Mouse (Mus musculus): Measurements from ENCODE around the gene Rtkn. TPM values are rescaled to one million over a fixed set of nuclear protein-coding genes. Genes with fewer than 3 reads are reported as not detected.

Gene Rtkn
- polyA plus RNA-seq, 1 experiment, result 42.1 TPM

DNA sequence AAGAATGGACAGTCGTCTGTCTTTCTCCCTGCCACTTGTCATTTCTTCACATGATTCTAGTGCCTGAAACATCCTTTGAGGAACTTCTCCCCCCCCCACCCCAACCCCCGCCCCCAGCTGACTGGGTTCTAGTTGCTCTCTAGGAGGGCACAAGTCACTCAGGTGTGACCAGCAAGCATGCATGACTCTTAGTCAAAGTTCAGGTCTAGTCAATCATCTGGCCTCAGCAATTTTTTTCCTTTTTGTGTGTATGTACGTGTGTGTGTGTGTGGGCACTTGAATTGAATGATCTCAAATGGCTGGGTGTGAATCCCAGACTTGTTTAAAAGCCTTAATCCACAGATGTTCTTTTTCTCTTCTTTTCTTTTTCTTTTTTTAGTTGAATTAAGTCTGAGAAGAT, 1.0 kb upstream of the Rtkn start:
- Histone ChIP-seq H3K79me3 (ENCODE audit: low read depth) (peaks cover 21% of the 10 kb centered on the region), H3K36me3 (ENCODE audit: control insufficient read depth, insufficient read depth) (peaks cover 5% of the 10 kb centered on the region), H3K4me3 (ENCODE audit: insufficient read depth, poor library complexity, severe bottlenecking) (no peak overlapping the region), H3ac (ENCODE audit: control insufficient read depth, insufficient read length, low read depth) (no peak overlapping the region), H3K27me3 (ENCODE audit: control insufficient read depth, insufficient read depth, insufficient read length) (no peaks in the 10 kb centered on the region), H3K79me2 (ENCODE audit: control insufficient read depth, insufficient read depth) (peaks cover 38% of the 10 kb centered on the region)
- TF ChIP-seq MYOD1 (IDR thresholded peaks at IDR 0.05; ENCODE audit: control insufficient read depth, insufficient read length, low read depth) (no peak), MYOG (IDR thresholded peaks at IDR 0.05; ENCODE audit: control insufficient read depth, extremely low read depth, insufficient read length) (no peak), FOSL1 (IDR thresholded peaks at IDR 0.05; ENCODE audit: insufficient read depth, low read length, poor library complexity, severe bottlenecking) (no peak), USF1 (IDR thresholded peaks at IDR 0.05; ENCODE audit: low read depth) (no peak), CEBPB (IDR thresholded peaks at IDR 0.05; ENCODE audit: low read depth) (no peak)

DNA sequence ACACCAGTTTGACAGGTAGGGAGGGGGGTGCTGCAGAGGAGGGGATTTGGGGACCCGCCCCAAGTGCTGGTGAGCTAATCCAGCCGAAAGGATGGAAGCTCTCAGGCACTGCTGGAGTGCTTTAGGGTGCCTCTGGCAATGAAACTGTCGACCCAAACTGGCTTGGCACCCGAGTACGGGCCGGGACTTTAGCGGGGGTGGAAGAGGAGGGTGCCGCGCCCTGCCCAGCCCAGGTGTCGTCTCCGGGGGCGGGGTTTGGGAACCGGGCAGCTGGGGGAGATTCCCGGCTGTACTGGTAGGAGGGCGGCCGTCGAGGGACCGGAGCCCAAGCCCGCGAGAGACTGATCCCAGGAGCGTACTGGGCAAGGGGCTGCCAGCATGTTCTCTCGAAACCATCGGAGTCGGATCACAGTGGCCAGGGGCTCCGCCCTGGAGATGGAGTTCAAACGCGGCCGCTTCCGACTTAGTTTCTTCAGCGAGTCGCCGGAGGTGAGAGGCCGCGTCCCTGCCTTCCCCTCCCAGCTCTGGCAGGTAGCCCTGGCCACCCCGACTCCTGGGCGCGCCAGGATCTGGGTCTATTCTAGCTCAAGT, 403 bp downstream of the Rtkn start:
- H3K79me3 ChIP-seq (ENCODE audit: low read depth), result peaks cover 34% of the 10 kb centered on the region
- no peaks in the 10 kb centered on the region for H3K27me3 ChIP-seq (ENCODE audit: control insufficient read depth, insufficient read depth, insufficient read length)
- TF ChIP-seq MYOD1 (IDR thresholded peaks at IDR 0.05; ENCODE audit: control insufficient read depth, insufficient read length, low read depth) (no peak), CEBPB (IDR thresholded peaks at IDR 0.05; ENCODE audit: low read depth) (no peak), USF1 (IDR thresholded peaks at IDR 0.05; ENCODE audit: low read depth) (no peak), FOSL1 (IDR thresholded peaks at IDR 0.05; ENCODE audit: insufficient read depth, low read length, poor library complexity, severe bottlenecking) (no peak), MYOG (IDR thresholded peaks at IDR 0.05; ENCODE audit: control insufficient read depth, extremely low read depth, insufficient read length) (no peak), MAX (IDR thresholded peaks at IDR 0.05) (no peak), CTCF (IDR thresholded peaks at IDR 0.05; ENCODE audit: control insufficient read depth, insufficient read depth, insufficient read length) (no peak)
- H3ac ChIP-seq (ENCODE audit: control insufficient read depth, insufficient read length, low read depth), result peak overlapping the region; percentile 84
- peaks cover 10% of the 10 kb centered on the region for H3K36me3 ChIP-seq (ENCODE audit: control insufficient read depth, insufficient read depth)
- H3K79me2 ChIP-seq (ENCODE audit: control insufficient read depth, insufficient read depth), result peaks cover 53% of the 10 kb centered on the region
- peak overlapping the region; percentile 64 for H3K4me3 ChIP-seq (ENCODE audit: insufficient read depth, poor library complexity, severe bottlenecking)

DNA sequence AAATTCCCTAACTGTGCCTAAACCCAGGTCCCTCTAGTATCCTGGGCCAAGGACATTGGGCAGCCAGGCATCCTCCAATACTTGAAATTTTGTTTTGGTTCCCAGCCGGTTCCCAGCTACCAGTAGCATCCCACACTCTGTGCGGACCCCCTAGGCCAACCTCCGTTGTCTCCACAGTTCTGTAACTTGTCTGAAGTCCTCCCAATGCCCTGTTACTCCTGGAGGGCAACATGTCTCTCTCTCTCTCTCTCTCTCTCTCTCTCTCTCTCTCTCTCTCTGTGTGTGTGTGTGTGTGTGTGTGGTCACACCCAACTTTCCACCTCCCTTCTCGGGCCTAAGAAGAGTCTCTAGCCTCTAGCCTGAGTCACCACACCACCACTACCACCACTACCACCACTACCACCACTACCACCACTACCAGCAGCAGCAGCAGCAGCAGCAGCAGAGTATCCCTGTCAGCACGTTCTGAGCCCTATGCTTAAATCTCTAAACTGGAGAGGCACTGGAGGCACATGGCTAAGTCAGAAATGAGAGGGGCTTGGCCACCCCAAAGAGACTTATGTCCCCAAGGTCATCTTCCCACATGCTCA, 1.1 kb downstream of the Rtkn start:
- Histone ChIP-seq H3K27me3 (ENCODE audit: control insufficient read depth, insufficient read depth, insufficient read length) (no peaks in the 10 kb centered on the region), H3ac (ENCODE audit: control insufficient read depth, insufficient read length, low read depth) (peak overlapping the region; percentile 84), H3K36me3 (ENCODE audit: control insufficient read depth, insufficient read depth) (peaks cover 10% of the 10 kb centered on the region), H3K79me3 (ENCODE audit: low read depth) (peaks cover 34% of the 10 kb centered on the region), H3K4me3 (ENCODE audit: insufficient read depth, poor library complexity, severe bottlenecking) (peak overlapping the region; percentile 64), H3K79me2 (ENCODE audit: control insufficient read depth, insufficient read depth) (peaks cover 60% of the 10 kb centered on the region)
- TF ChIP-seq MAX (IDR thresholded peaks at IDR 0.05), result peak; percentile 50
- no peak for TF ChIP-seq MYOD1 (IDR thresholded peaks at IDR 0.05; ENCODE audit: control insufficient read depth, insufficient read length, low read depth)

DNA sequence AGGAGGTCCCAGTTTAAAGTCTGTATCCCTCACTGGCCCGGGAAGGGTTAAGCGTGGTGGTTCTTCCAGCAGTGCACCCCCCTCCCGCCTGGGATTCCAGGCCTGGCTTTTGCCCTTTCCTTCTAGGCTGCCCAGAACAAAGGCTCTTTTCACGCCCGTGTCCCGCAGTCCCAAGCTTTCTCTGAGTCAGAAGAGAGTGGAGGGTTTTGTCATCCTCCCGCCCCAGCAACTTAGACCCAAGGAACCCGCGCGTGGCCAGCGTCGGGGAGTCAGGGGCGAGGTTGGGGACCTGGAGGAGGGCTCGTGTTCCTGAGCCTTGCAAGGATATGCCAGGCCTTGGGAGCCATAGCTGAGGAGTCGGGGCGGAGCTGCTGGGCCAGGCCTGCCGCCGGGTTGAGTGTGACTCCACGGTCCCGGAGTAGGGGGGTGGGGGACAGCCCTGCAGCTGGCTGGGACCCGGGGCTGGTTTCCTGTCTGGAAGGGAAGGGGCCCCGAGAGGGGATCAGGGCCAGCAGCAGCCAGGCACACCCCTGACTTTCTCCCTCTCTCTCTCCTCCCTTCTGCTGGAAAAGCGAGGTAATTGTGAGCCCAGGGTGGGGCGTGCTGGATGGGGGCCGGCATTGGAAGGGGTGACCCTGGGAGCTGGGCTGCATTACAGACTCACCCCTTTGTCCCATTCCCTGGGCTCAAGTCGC, 1.8 kb downstream of the Rtkn start:
- Histone ChIP-seq H3K27me3 (ENCODE audit: control insufficient read depth, insufficient read depth, insufficient read length) (no peaks in the 10 kb centered on the region), H3K79me2 (ENCODE audit: control insufficient read depth, insufficient read depth) (peaks cover 66% of the 10 kb centered on the region), H3K79me3 (ENCODE audit: low read depth) (peaks cover 34% of the 10 kb centered on the region), H3K4me3 (ENCODE audit: insufficient read depth, poor library complexity, severe bottlenecking) (peak overlapping the region; percentile 64), H3K36me3 (ENCODE audit: control insufficient read depth, insufficient read depth) (peaks cover 10% of the 10 kb centered on the region), H3ac (ENCODE audit: control insufficient read depth, insufficient read length, low read depth) (peak overlapping the region; percentile 83)
- TF ChIP-seq MYOD1 (IDR thresholded peaks at IDR 0.05; ENCODE audit: control insufficient read depth, insufficient read length, low read depth), result no peak
- no peak for TF ChIP-seq CEBPB (IDR thresholded peaks at IDR 0.05; ENCODE audit: low read depth)
- no peak for TF ChIP-seq FOSL1 (IDR thresholded peaks at IDR 0.05; ENCODE audit: insufficient read depth, low read length, poor library complexity, severe bottlenecking)
- TF ChIP-seq USF1 (IDR thresholded peaks at IDR 0.05; ENCODE audit: low read depth), result no peak
- TF ChIP-seq MYOG (IDR thresholded peaks at IDR 0.05; ENCODE audit: control insufficient read depth, extremely low read depth, insufficient read length), result no peak
- TF ChIP-seq MAX (IDR thresholded peaks at IDR 0.05), result no peak

DNA sequence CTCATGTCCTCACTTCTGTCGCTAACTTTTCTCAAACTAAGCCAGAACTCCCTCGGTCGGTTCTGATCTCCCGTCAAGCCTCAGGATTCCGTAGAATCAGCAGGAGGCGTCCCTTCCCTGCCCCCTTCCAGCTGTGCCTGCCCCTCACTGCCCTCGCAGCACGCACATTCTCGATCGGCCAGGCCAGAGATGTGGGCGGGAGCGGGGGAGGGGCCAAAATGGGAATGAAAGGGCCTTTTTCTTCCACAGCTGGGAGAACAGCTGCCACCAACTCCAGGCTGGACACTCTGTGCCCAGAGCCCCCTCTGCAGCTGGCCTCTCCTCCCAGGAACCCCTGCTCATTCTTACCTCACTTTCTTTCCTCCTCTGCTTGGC, 2.3 kb downstream of the Rtkn start:
- H3K79me3 ChIP-seq (ENCODE audit: low read depth), result peaks cover 34% of the 10 kb centered on the region
- H3K79me2 ChIP-seq (ENCODE audit: control insufficient read depth, insufficient read depth), result peaks cover 72% of the 10 kb centered on the region
- peak overlapping the region; percentile 64 for H3K4me3 ChIP-seq (ENCODE audit: insufficient read depth, poor library complexity, severe bottlenecking)
- peak overlapping the region; percentile 84 for H3ac ChIP-seq (ENCODE audit: control insufficient read depth, insufficient read length, low read depth)
- no peak for TF ChIP-seq CTCF (IDR thresholded peaks at IDR 0.05; ENCODE audit: control insufficient read depth, insufficient read depth, insufficient read length)
- TF ChIP-seq MAX (IDR thresholded peaks at IDR 0.05), result peak; percentile 55
- TF ChIP-seq MYOD1 (IDR thresholded peaks at IDR 0.05; ENCODE audit: control insufficient read depth, insufficient read length, low read depth), result peak; percentile 99
- TF ChIP-seq CEBPB (IDR thresholded peaks at IDR 0.05; ENCODE audit: low read depth), result no peak
- no peaks in the 10 kb centered on the region for H3K27me3 ChIP-seq (ENCODE audit: control insufficient read depth, insufficient read depth, insufficient read length)
- peaks cover 10% of the 10 kb centered on the region for H3K36me3 ChIP-seq (ENCODE audit: control insufficient read depth, insufficient read depth)

DNA sequence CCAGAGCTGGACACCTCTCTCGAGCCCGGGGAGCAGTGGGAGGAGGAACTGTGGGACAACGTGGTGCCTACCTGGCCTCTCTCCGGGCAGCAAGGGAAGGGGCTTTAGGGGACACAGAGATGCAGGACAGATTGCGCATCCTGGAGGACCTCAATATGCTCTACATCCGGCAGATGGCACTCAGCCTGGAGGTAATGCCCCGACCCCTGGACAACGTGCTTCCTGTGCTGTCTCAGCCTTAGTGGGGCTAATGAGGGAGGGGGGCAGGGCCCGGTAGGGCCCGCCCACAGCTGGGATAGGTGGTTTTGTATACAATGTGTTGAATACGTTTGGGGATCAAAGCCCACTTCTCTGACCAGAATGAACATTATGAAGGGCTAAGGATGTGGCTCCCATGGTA, 2.8 kb downstream of the Rtkn start:
- Histone ChIP-seq H3K4me3 (ENCODE audit: insufficient read depth, poor library complexity, severe bottlenecking) (peak overlapping the region; percentile 64), H3ac (ENCODE audit: control insufficient read depth, insufficient read length, low read depth) (peak overlapping the region; percentile 84), H3K36me3 (ENCODE audit: control insufficient read depth, insufficient read depth) (peaks cover 10% of the 10 kb centered on the region), H3K27me3 (ENCODE audit: control insufficient read depth, insufficient read depth, insufficient read length) (no peaks in the 10 kb centered on the region), H3K79me2 (ENCODE audit: control insufficient read depth, insufficient read depth) (peaks cover 76% of the 10 kb centered on the region), H3K79me3 (ENCODE audit: low read depth) (peaks cover 34% of the 10 kb centered on the region)
- TF ChIP-seq FOSL1 (IDR thresholded peaks at IDR 0.05; ENCODE audit: insufficient read depth, low read length, poor library complexity, severe bottlenecking) (no peak), MYOG (IDR thresholded peaks at IDR 0.05; ENCODE audit: control insufficient read depth, extremely low read depth, insufficient read length) (no peak), MAX (IDR thresholded peaks at IDR 0.05) (peak; percentile 72), CTCF (IDR thresholded peaks at IDR 0.05; ENCODE audit: control insufficient read depth, insufficient read depth, insufficient read length) (peak; percentile 4), CEBPB (IDR thresholded peaks at IDR 0.05; ENCODE audit: low read depth) (no peak), MYOD1 (IDR thresholded peaks at IDR 0.05; ENCODE audit: control insufficient read depth, insufficient read length, low read depth) (no peak)
